Mouse (Mus musculus): ENCODE data around the gene Hspe1. TPM values are rescaled to one million over a fixed set of nuclear protein-coding genes. Genes with fewer than 3 reads are reported as not detected.

Hspe1 gene
- polyA plus RNA-seq, 1 experiment from 2014 or later: 359 TPM

DNA sequence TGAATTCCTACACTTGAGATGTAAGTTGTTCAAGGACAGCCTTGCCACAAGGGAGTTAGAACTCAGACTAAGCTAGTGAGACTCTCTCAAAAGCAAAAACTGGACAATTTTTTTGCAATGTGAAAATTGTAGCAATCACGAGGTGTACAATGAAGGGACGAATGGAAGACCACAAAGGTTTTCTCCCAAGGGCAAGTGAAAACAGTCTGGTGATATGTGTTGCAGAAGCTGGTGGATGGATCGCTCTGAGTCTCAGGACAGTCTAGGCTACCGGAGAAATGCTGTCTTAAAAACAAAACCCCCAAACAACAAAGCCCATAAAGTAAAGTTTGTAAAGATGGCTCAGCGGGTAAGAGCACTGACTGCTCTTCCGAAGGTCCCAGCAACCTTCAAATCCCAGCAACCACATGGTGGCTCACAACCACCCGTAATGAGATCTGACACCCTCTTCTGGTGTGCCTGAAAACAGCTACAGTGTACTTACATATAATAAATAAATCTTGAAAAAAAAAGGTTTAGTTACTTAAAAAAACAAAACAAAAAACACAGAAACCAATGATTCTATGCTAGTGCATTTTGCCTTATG lies 2.1 kb upstream of the Hspe1 start:
- peaks cover 50% of the 10 kb centered on the region for H3K36me3 ChIP-seq
- H3K4me1 ChIP-seq (replicated peaks): peaks cover 27% of the 10 kb centered on the region
- no peaks in the 10 kb centered on the region for H3K27me3 ChIP-seq
- H3K9ac ChIP-seq: 0 out of 2 replicates have a peak overlapping the region, but pooled peaks have one; percentile 9
- H3K4me2 ChIP-seq: peak overlapping the region; percentile 82
- H3K4me3 ChIP-seq: peak overlapping the region; percentile 96
- H3K27ac ChIP-seq: no peak overlapping the region
- 50% methylated on average over 7 of the region's 7 CpGs for WGBS
- no peak for ATAC-seq (replicated peaks; ENCODE audit: insufficient number of reproducible peaks, insufficient read depth, low FRiP score, low read depth)
- H3K9me3 ChIP-seq (replicated peaks): no peaks in the 10 kb centered on the region

DNA sequence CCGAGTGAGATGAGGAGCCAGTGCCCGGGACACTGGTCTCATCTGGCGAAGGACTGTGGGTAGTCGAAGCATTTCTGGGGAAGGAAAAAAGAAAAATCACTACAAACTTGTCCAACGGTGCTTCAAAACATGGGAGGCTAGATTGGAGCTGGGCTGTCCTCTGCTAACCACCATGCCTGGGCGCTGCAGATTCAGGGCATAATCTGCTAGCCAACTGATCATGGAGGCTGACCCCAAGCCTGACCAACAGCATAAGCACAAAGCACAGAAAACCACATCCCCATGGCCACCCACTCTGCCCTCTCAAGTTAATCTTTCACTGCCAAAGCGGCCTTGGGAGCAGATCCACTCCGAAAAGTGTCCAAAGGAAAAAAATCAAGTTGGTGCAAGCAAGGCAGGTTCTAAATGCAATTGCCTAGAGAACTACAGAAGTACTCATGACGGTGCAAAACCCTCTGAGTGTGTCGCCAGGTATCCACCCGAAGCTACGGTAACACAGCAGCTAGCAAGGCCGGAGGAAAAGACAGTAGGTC lies 998 bp upstream of the Hspe1 start:
- H3K9me3 ChIP-seq (replicated peaks): no peaks in the 10 kb centered on the region
- 1% methylated on average over 13 of the region's 13 CpGs for WGBS
- no peak for ATAC-seq (replicated peaks; ENCODE audit: insufficient number of reproducible peaks, insufficient read depth, low FRiP score, low read depth)
- peak overlapping the region; percentile 96 for H3K4me3 ChIP-seq
- H3K4me1 ChIP-seq (replicated peaks): peaks cover 27% of the 10 kb centered on the region
- H3K9ac ChIP-seq: peak overlapping the region; percentile 95
- H3K4me2 ChIP-seq: peak overlapping the region; percentile 82
- H3K27me3 ChIP-seq: no peaks in the 10 kb centered on the region
- H3K36me3 ChIP-seq: peaks cover 49% of the 10 kb centered on the region
- peak overlapping the region; percentile 99 for H3K27ac ChIP-seq

DNA sequence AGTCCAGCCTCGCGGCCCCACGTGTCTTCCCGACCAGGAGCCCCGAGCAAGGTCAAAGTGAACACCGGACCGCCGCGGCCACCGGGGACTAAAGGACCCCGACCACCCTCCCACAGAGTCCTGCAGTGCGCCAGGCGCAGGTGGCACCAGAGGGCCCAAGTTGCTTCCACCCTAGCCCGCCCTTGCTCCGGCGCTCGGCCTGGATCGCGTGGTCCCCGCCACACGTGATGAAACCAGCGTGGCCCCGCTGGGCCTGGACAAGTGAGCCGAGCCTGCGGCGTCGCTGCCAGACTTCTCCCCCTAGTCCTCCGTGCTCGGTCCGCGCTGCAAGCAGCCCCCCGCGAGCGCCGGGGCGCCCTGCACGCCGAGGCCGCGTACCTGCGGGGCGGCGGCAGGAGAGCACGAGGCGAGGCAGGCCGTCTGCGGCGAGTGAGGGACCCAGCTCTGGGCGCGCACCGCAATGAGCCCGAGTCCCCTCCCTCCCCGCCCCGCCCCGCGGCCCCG lies 479 bp upstream of the Hspe1 start:
- Histone ChIP-seq H3K27ac (peak overlapping the region; percentile 99), H3K9me3 (replicated peaks) (no peaks in the 10 kb centered on the region), H3K4me2 (peak overlapping the region; percentile 82), H3K36me3 (peaks cover 48% of the 10 kb centered on the region), H3K27me3 (no peaks in the 10 kb centered on the region), H3K4me3 (peak overlapping the region; percentile 96), H3K9ac (peak overlapping the region; percentile 95), H3K4me1 (replicated peaks) (peaks cover 27% of the 10 kb centered on the region)
- ATAC-seq (replicated peaks; ENCODE audit: insufficient number of reproducible peaks, insufficient read depth, low FRiP score, low read depth): peak; percentile 41
- under 1% methylated on average over 47 of the region's 57 CpGs for WGBS

DNA sequence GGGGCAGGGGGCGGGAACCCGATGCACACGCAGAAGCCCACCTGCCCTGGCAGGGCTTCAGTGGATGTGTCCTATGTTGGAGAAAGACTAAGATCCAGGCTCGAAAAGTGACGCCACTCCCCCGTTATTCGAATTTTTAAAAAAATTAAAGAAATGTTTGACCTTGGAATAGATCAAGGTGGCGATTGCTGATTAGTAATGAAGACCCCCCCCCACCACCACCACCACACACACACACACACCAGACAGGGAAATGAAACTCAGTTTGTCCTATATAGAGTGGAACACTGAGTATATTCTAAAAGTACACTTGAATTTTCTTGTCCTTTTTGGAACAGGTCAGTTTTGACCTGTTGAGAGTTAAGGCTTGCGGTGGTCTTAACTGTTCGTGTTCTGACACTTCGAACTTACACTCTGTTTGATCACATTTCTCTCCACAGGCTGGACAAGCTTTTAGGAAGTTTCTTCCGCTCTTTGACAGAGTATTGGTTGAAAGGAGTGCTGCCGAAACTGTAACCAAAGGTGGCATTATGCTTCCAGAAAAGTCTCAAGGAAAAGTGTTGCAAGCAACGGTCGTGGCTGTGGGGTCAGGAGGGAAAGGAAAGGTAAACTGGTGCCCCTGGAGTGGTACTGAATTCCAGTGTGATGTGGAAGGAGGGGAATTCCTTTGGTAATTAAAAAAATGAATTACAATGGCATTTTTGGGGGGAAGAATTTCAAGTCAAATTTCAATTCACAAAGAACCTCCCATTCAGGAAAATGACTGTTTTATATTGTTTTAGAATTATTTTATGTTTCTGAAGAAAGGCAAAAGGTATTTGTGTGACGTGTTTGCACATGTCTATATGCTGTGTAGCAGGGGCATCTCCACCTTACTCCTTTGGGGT lies 922 bp downstream of the Hspe1 start:
- WGBS: 4% methylated on average over 16 of the region's 16 CpGs
- peaks cover 34% of the 10 kb centered on the region for H3K36me3 ChIP-seq
- peak overlapping the region; percentile 82 for H3K4me2 ChIP-seq
- H3K4me3 ChIP-seq: peak overlapping the region; percentile 96
- no peaks in the 10 kb centered on the region for H3K27me3 ChIP-seq
- no peak for ATAC-seq (replicated peaks; ENCODE audit: insufficient number of reproducible peaks, insufficient read depth, low FRiP score, low read depth)
- peaks cover 27% of the 10 kb centered on the region for H3K4me1 ChIP-seq (replicated peaks)
- no peaks in the 10 kb centered on the region for H3K9me3 ChIP-seq (replicated peaks)
- peak overlapping the region; percentile 99 for H3K27ac ChIP-seq
- peak overlapping the region; percentile 95 for H3K9ac ChIP-seq

DNA sequence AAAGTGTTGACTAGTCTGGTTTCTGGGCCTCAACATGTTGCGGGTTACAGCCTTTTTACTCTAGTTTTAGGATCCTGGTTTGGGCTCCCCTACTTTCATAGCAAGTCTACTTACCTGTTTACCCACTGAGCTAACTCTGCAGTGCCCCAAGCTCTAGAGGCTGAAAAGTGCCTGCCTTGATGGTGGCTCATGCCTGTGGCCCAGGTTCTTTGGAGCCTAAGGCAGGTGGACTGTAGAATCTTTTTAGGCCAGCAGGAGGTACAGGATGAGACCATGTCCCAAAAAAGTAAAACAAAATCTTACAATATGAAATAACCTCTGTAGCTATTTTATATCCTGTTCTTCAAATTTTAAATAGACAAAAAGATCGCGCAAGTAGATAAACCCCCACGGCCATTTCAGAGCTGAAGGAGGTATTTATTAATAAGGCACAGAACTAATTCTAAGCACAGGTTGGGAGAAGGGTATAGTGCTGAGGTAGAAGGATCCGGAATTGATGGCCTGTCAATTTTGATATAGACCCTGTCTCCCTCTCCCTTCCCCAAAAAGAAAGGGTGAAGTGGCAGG lies 1.6 kb downstream of the Hspe1 start:
- WGBS: 86% methylated on average over 5 of the region's 5 CpGs
- Histone ChIP-seq H3K27me3 (no peaks in the 10 kb centered on the region), H3K36me3 (peaks cover 26% of the 10 kb centered on the region), H3K27ac (no peak overlapping the region), H3K9me3 (replicated peaks) (no peaks in the 10 kb centered on the region), H3K4me3 (peak overlapping the region; percentile 96), H3K4me2 (peak overlapping the region; percentile 82), H3K4me1 (replicated peaks) (peaks cover 24% of the 10 kb centered on the region), H3K9ac (peak overlapping the region; percentile 95; the same call in 1 of the 2 replicates)
- ATAC-seq (replicated peaks; ENCODE audit: insufficient number of reproducible peaks, insufficient read depth, low FRiP score, low read depth): no peak

DNA sequence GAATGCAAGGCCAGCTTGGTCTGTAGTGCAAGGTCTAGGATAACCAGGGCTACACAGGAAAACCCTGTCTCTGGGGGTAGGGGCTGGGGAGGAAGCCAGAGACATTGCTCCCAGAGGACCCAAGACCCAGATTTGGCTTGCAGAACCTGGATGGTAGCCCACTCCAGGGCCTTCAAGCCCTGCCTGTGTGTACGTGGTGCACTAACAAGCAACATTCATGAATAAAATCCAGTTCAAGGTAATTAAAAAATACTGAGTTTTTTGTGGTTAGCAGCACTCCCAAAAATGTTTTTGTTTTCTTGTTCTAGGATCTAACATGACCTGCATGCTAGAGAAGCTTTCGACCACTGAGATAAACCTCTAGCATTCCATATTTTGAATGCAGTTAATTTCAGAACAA lies 4.1 kb downstream of the Hspe1 start:
- no peak overlapping the region for H3K9ac ChIP-seq
- WGBS: 79% methylated on average over 2 of the region's 2 CpGs
- ATAC-seq (replicated peaks; ENCODE audit: insufficient number of reproducible peaks, insufficient read depth, low FRiP score, low read depth): no peak
- H3K4me3 ChIP-seq: no peak overlapping the region
- H3K9me3 ChIP-seq (replicated peaks): no peaks in the 10 kb centered on the region
- no peak overlapping the region for H3K4me2 ChIP-seq
- H3K4me1 ChIP-seq (replicated peaks): peaks cover 10% of the 10 kb centered on the region
- peaks cover 16% of the 10 kb centered on the region for H3K36me3 ChIP-seq
- no peaks in the 10 kb centered on the region for H3K27me3 ChIP-seq
- H3K27ac ChIP-seq: no peak overlapping the region

DNA sequence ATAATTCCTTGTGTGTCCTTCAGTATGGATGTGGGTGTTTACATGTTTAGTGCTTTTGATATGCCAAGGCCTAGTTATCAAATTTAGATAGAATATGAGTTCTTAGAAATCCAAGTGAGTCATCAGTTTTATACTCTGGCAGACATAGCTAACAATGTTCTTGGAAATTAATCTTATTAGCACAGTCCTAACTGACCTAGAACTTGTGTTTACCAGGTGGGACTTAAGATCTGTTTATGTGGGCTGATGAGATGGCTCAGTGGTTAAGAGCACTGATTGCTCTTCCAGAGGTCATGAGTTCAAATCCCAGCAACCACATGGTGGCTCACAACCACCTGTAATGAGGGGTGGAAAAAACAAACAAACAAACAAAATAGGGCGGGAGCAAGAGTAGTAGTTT lies 4.5 kb downstream of the Hspe1 start:
- Histone ChIP-seq H3K4me3 (no peak overlapping the region), H3K27ac (no peak overlapping the region), H3K4me2 (no peak overlapping the region), H3K9ac (no peak overlapping the region), H3K9me3 (replicated peaks) (no peaks in the 10 kb centered on the region), H3K4me1 (replicated peaks) (peaks cover 10% of the 10 kb centered on the region), H3K36me3 (peaks cover 16% of the 10 kb centered on the region), H3K27me3 (no peaks in the 10 kb centered on the region)
- 72% methylated on average over 1 of the region's 1 CpGs for WGBS
- ATAC-seq (replicated peaks; ENCODE audit: insufficient number of reproducible peaks, insufficient read depth, low FRiP score, low read depth): no peak

DNA sequence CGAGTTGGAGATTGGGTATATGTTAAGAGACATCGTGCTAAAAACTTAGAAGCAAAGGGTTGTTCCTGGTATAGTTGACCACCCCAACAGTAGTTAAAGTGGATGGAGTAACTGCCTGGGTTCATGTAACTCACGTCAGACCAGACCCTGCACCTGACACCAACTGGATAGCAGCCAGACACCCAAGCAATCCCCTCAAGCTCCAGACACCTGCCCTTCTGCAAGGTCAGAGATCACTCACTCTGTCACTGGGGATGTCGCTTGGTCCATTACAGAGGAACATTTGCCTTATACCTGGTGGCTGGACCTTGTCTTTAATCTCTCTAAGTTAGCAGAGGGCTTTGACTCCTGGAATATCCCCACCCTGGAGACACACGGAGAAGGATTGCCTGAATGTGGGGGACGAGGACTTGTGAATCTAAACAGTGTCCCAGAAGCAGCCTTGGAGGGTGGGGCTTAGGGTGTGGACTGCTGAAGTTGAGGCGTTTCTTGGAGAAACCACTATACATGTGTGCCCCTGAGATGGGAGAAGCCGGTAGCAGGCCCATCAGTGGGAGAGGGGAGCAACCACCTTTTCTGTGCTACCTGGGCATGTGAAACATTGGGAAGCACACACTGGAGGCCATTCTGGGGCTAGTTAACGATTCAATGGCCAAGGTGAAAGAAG lies 19.1 kb downstream of the Hspe1 start:
- H3K4me3 ChIP-seq: no peak overlapping the region
- no peak overlapping the region for H3K4me2 ChIP-seq
- no peaks in the 10 kb centered on the region for H3K4me1 ChIP-seq (replicated peaks)
- no peak overlapping the region for H3K27ac ChIP-seq
- no peak for ATAC-seq (replicated peaks; ENCODE audit: insufficient number of reproducible peaks, insufficient read depth, low FRiP score, low read depth)
- WGBS: 75% methylated on average over 9 of the region's 9 CpGs
- no peaks in the 10 kb centered on the region for H3K27me3 ChIP-seq
- no peaks in the 10 kb centered on the region for H3K36me3 ChIP-seq
- no peak overlapping the region for H3K9ac ChIP-seq
- H3K9me3 ChIP-seq (replicated peaks): no peaks in the 10 kb centered on the region

DNA sequence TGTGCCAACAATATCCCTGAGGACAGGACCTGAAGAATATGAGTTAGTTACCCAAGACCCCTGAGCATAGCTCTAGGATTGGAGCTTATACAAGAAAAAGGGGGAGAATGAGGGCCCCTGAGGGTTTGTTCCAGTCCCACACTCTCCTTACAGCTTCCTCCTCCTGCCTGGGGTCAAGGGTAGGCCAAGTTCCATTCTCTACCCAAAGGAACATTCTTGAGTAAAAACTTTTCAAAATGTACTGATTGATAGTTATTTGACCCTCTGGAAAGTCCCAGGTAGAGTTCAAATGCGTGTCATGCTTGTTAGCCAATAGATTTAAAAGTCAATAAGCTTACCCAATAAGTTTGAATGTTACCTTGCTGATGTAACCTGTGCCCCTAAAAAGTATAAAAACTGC lies 19.7 kb downstream of the Hspe1 start:
- no peak for ATAC-seq (replicated peaks; ENCODE audit: insufficient number of reproducible peaks, insufficient read depth, low FRiP score, low read depth)
- Histone ChIP-seq H3K27me3 (no peaks in the 10 kb centered on the region), H3K9ac (no peak overlapping the region), H3K4me3 (no peak overlapping the region), H3K4me1 (replicated peaks) (no peaks in the 10 kb centered on the region), H3K27ac (no peak overlapping the region), H3K9me3 (replicated peaks) (no peaks in the 10 kb centered on the region), H3K4me2 (no peak overlapping the region), H3K36me3 (no peaks in the 10 kb centered on the region)
- WGBS: 82% methylated on average over 1 of the region's 1 CpGs

DNA sequence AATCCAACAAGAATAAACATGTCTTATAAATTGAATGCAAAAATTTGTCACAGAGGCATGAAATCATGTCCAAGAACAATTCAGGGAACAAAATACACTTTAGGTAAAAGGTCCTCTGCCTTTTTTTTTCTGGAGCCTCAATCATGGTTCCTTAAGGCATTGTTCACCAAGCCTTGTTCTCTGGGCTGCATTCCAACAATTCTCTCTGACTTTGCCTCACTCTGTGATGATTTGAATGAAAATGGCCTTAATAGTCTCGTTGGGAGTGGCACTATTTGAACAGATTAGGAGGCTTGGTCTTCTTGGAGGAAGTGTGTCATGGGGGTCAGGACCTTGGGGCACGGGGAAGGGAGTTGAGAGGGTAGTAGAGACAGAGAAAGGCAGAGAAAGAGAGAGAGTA lies 20.5 kb downstream of the Hspe1 start:
- H3K4me2 ChIP-seq: no peak overlapping the region
- no peaks in the 10 kb centered on the region for H3K9me3 ChIP-seq (replicated peaks)
- 43% methylated on average over 2 of the region's 2 CpGs for WGBS
- H3K27ac ChIP-seq: no peak overlapping the region
- no peak for ATAC-seq (replicated peaks; ENCODE audit: insufficient number of reproducible peaks, insufficient read depth, low FRiP score, low read depth)
- H3K9ac ChIP-seq: no peak overlapping the region
- no peaks in the 10 kb centered on the region for H3K4me1 ChIP-seq (replicated peaks)
- no peaks in the 10 kb centered on the region for H3K27me3 ChIP-seq
- H3K36me3 ChIP-seq: no peaks in the 10 kb centered on the region
- no peak overlapping the region for H3K4me3 ChIP-seq

Data from heart, embryonic 15.5 days (tissue).